Mouse (Mus musculus) cerebellum, postnatal 10 days (tissue): ENCODE results near the gene Olfr599.
"Not testable (repeated sequence)": the region's sequence is repeated elsewhere in the genome, so short reads cannot be mapped to it uniquely, and the experiment has no call there.

ENCODE experiments used
- DNase-seq, 2 experiments: peaks; one replicate each; pipeline ENCODE4 v3.0.0; 2021; ENCODE audit warnings: mixed read lengths in 2 of 2

Olfr599 gene

DNA sequence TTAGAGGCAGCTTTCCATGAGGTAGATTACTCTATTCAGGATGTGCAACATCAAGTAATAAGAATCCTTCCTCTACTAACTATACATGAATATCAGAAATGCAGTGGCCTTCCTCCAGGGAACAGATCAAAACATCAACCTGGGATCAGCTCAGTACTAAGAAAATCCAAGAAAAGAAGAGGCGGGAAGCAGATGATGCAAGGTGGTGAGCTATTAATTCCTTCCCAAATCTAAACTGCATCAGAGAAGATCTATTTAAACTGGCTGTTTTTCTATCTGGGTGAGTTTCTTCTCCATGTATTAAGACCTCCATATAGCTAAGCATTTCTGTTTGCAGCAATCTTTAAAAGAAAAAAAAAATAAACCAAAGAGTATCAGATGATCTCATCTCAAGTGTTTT, at the start of gene Olfr599:
TSS of gene Olfr599 (plus strand) at position 301 of the 400 bp plus-strand sequence.
- DNase-seq = no peak

- not testable (repeated sequence) for DNase-seq
These were observed 30.4 kb upstream of the Olfr599 start, which contains the start of gene Olfr596 for GRCm38 (mm10) chr7:103305348-103305747. TSS of gene Olfr596 (plus strand) at chr7:103305648.

- DNase-seq = not testable (repeated sequence)
These were observed 19.7 kb upstream of the Olfr599 start, which contains the start of gene Olfr597 for GRCm38 (mm10) chr7:103316015-103316414. TSS of gene Olfr597 (plus strand) at chr7:103316315.

- no peak for DNase-seq
These were observed 12.4 kb upstream of the Olfr599 start, which contains the start of gene Olfr598 for GRCm38 (mm10) chr7:103323268-103323667. TSS of gene Olfr598 (plus strand) at chr7:103323568.

- DNase-seq = no peak
These were observed 13.9 kb downstream of the Olfr599 start, which contains the start of gene Olfr600 for GRCm38 (mm10) chr7:103349569-103349968. TSS of gene Olfr600 (minus strand) at chr7:103349669.

DNA sequence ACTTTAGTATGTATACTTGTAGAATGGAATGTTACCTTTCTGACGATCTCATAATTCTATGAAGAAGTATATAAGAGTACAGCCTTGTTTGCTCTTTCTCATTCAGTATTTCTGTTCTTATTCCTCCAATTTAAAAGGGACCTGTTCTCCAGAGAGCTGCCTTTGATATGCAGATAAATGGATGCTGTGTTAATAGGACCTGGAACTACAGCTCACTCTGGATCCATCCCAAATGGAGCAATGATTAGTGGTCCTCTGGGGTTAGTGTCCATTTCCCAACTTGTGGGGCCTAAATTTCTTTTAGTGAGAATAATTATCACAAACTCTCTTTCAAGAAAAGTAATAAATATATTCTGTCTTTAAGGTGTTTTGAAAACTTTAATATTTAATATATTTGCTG, 26.8 kb downstream of the Olfr599 start, which contains the start of gene Olfr601:
TSS of gene Olfr601 (minus strand) at position 101 of the 400 bp plus-strand sequence.
- no peak for DNase-seq

GRCm38 (mm10) chr7:103386077-103386476, 50.4 kb downstream of the Olfr599 start, which contains the start of gene Olfr603:
TSS of gene Olfr603 (minus strand) at chr7:103386177.
- DNase-seq = no peak
